Mouse (Mus musculus) hindbrain, embryonic 16.5 days (tissue): Measurements from ENCODE around the gene Ccnjl. TPM values are rescaled to one million over a fixed set of nuclear protein-coding genes. Genes with fewer than 3 reads are reported as not detected.
A peak's percentile ranks its signal among the peaks of the same experiment; 100 is the strongest.

Experiments
- ATAC-seq: fragments of 200-750 bp; cut with Nextera tagmentation; 2 replicates; pipeline ENCODE4 v1.8.0; 2017; ENCODE audit warnings: moderate TSS enrichment, moderate library complexity
- H3K27ac ChIP-seq: fragments of 300-500 bp; sonication (generic); 2 replicates; pipeline ENCODE4 v1.5.1; 2014; ENCODE audit warnings: low read depth, mild to moderate bottlenecking, control low read depth, low read length, moderate library complexity
- H3K27me3 ChIP-seq: fragments of 300-500 bp; sonication (generic); replicated peaks from 2 replicates; pipeline ENCODE4 v1.6.1; 2014; ENCODE audit warnings: low read length; ENCODE audit not compliant: control insufficient read depth, insufficient read depth
- H3K36me3 ChIP-seq: fragments of 300-500 bp; sonication (generic); 2 replicates; pipeline ENCODE4 v1.6.1; 2014; ENCODE audit warnings: mild to moderate bottlenecking, low read length, moderate library complexity, mixed read lengths; ENCODE audit not compliant: control insufficient read depth, insufficient read depth
- H3K4me1 ChIP-seq: fragments of 300-500 bp; sonication (generic); 2 replicates; pipeline ENCODE4 v1.6.1; 2014; ENCODE audit warnings: low read depth, low read length; ENCODE audit not compliant: control insufficient read depth, insufficient read depth
- H3K4me2 ChIP-seq: fragments of 300-500 bp; sonication (generic); 2 replicates; pipeline ENCODE4 v1.6.1; 2014; ENCODE audit warnings: mild to moderate bottlenecking, low read length, control low read depth, moderate library complexity
- H3K4me3 ChIP-seq: fragments of 300-500 bp; sonication (generic); 2 replicates; pipeline ENCODE4 v1.5.1; 2014; ENCODE audit warnings: mild to moderate bottlenecking, low read length, control low read depth, moderate library complexity
- H3K9ac ChIP-seq: fragments of 300-500 bp; sonication (generic); 2 replicates; pipeline ENCODE4 v1.6.1; 2014; ENCODE audit warnings: low read depth, mild to moderate bottlenecking, control low read depth, low read length, moderate library complexity
- H3K9me3 ChIP-seq: fragments of 300-500 bp; sonication (generic); 2 replicates; pipeline ENCODE4 v1.6.1; 2014; ENCODE audit warnings: mild to moderate bottlenecking, low read length, moderate library complexity; ENCODE audit not compliant: control insufficient read depth
- whole genome bisulfite sequencing: fragments of 180-500 bp; shearing (Covaris S2); extraction: QIAGEN DNeasy Blood & Tissue Kit; methylation state at CpG from one replicate; pipeline ENCODE4 v1.1.7; 2014; 5-methylcytosine and 5-hydroxymethylcytosine counted together
- polyA plus RNA-seq: library from polyadenylated mRNA; unstranded; fragments of >200 nt; fragmentation: Nextera tagmentation; extraction: Ambion mirVana; gene quantifications from 2 replicates; pipeline ENCODE4 v1.2.1, GENCODE M21; 2015

The Ccnjl gene
- polyA plus RNA-seq, 1 experiment from 2014 or later, result 7.1 TPM

DNA sequence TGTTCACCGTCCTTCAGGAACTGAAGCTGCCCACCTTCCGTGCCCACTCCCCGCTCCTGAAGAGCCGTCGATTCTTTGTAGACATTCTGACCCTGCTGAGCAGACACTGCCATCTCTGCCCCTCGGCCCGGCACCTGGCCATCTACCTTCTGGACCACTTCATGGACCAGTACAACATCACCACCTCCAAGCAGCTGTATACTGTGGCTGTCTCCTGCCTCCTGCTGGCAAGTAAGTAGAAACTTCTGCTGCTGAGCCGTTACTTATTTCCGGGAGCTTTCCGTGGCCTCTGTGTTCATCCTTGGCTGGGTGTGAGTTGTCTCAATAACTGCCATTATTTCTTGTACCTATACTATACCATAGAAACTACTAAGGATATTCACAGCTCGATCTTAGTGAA is 28.0 kb downstream of the Ccnjl start:
- Histone ChIP-seq H3K9me3 (no peaks in the 10 kb centered on the region), H3K27me3 (no peaks in the 10 kb centered on the region), H3K27ac (no peak overlapping the region), H3K4me2 (no peak overlapping the region), H3K9ac (no peak overlapping the region), H3K36me3 (no peaks in the 10 kb centered on the region; the same call in 1 of the 2 replicates), H3K4me3 (no peak overlapping the region), H3K4me1 (no peaks in the 10 kb centered on the region)
- WGBS, result 92% methylated on average over 11 of the region's 11 CpGs
- ATAC-seq, result no peak

DNA sequence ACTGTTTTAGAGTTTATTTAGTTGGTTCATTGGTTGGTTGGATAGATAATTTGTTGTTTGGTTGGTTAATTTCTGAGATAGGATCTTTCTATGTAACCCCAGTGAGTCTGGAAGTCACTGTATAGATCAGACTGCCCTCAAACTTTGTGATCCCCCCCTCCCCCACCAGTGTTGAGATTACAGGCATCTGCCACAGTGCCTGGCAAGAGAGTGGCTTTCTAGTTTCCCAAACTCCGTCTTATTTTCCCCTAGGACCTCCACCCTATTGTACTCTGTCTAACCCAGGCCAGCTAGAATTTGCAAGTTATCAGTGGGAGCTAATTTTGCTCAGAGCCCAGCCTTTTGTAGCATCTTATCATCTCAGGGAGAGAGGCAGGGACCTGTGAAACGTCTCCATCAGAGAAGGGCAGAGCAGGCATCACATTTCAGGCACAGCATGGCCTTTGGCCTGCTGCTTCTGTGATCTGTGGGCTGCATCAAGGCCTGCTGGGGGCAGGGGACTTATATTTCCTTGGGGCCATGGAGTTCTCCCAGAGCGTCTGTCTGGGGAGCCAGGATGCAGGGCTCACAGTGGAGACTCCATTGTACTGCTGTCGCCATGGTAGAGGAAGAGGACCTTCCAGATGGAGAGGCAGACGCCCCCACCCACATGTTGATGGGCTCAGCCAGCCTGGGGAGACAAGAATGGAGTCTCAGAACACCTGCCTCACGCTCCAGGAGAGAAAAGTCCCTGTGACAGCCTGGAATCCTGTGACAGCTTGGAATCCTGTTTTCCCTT is 31.1 kb downstream of the Ccnjl start:
- Histone ChIP-seq H3K27me3 (no peaks in the 10 kb centered on the region), H3K36me3 (no peaks in the 10 kb centered on the region; the same call in 1 of the 2 replicates), H3K27ac (no peak overlapping the region), H3K4me1 (peaks cover 3% of the 10 kb centered on the region; the same call in 1 of the 2 replicates), H3K4me3 (no peak overlapping the region), H3K4me2 (no peak overlapping the region), H3K9me3 (no peaks in the 10 kb centered on the region), H3K9ac (no peak overlapping the region)
- WGBS, result 9% methylated on average over 6 of the region's 6 CpGs
- peak; percentile 62 for ATAC-seq

DNA sequence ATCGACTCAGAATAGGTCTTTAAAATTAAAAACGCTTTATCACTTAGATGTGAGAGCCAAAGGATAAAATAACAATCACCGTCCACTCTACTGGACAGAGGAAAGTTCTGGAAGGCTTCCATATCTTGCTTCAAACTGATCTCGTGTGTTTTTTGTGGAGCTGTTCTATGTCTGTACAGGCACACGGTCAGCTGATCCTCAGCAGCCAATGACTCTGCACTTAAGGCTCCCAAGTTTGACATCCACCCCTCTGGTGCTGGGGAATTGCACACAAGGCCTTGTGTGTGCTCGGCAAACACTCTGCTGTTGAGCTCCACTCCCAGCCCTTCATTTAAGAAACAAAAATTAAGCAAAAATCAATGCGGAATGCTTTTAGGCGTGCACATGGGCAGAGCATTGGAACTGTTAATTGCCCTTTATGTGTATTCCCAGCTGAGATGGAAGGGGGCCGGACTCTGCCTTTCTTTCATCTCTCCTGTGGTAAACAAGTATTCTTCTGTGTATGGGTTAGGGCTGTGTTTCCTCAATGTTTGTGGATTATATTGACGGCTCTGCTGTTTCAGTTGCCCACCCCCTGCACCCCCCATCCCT is 35.2 kb downstream of the Ccnjl start:
- H3K36me3 ChIP-seq, result no peaks in the 10 kb centered on the region; the same call in 1 of the 2 replicates
- 55% methylated on average over 10 of the region's 10 CpGs for WGBS
- H3K9ac ChIP-seq, result no peak overlapping the region
- ATAC-seq, result no peak
- H3K4me2 ChIP-seq, result no peak overlapping the region
- H3K4me3 ChIP-seq, result no peak overlapping the region
- peaks cover 9% of the 10 kb centered on the region for H3K4me1 ChIP-seq
- H3K9me3 ChIP-seq, result no peaks in the 10 kb centered on the region
- no peaks in the 10 kb centered on the region for H3K27me3 ChIP-seq
- 0 out of 2 replicates have a peak overlapping the region, but pooled peaks have one; percentile 45 for H3K27ac ChIP-seq

DNA sequence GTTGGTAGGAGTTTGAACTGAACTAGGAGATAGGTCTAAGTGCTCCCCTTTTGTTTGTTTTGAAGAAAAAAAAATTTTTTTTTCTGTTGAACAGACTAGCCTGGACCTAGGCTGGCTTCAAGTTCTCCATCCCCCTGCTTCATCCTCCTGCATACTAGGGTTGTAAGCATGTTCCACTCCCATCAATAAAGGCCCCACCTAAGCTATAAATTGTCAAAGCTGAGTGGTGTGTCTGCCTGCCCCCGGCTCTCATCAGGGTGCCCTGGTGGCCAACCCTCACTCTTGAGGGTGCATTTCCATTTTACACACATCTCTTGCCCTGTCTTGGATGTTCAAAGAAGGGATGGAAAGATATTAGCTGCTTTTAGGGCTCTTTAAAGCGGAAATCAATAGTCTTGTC is 36.8 kb downstream of the Ccnjl start:
- no peak overlapping the region for H3K27ac ChIP-seq
- H3K9me3 ChIP-seq, result no peaks in the 10 kb centered on the region
- 55% methylated on average over 2 of the region's 2 CpGs for WGBS
- peaks cover 9% of the 10 kb centered on the region for H3K4me1 ChIP-seq
- H3K36me3 ChIP-seq, result no peaks in the 10 kb centered on the region
- no peak overlapping the region for H3K4me3 ChIP-seq
- H3K9ac ChIP-seq, result no peak overlapping the region
- ATAC-seq, result no peak
- no peak overlapping the region for H3K4me2 ChIP-seq
- H3K27me3 ChIP-seq, result no peaks in the 10 kb centered on the region

DNA sequence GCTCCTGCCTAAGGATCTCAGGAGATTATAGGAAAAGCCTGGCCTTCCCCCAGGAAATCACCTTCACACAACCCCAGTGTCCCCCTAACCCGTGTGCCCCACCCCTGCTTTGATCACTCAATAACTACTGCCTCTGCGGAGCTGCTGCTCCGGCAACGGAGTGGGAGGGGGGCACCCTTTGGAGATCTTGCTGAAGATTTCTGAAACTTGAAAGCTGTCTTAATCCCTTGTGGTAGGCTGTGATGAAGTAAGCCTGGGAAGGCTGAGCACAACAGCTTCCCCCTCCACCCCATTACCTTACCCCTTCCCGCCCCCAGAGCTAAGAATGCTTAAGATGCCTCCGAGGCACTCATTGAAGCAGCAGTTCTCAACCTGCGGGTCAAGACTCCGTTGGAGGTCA is 37.3 kb downstream of the Ccnjl start:
- Histone ChIP-seq H3K4me2 (no peak overlapping the region), H3K9me3 (no peaks in the 10 kb centered on the region), H3K27ac (no peak overlapping the region), H3K4me3 (no peak overlapping the region), H3K27me3 (no peaks in the 10 kb centered on the region), H3K9ac (no peak overlapping the region), H3K36me3 (no peaks in the 10 kb centered on the region), H3K4me1 (peaks cover 9% of the 10 kb centered on the region)
- no peak for ATAC-seq
- WGBS, result 18% methylated on average over 8 of the region's 8 CpGs

DNA sequence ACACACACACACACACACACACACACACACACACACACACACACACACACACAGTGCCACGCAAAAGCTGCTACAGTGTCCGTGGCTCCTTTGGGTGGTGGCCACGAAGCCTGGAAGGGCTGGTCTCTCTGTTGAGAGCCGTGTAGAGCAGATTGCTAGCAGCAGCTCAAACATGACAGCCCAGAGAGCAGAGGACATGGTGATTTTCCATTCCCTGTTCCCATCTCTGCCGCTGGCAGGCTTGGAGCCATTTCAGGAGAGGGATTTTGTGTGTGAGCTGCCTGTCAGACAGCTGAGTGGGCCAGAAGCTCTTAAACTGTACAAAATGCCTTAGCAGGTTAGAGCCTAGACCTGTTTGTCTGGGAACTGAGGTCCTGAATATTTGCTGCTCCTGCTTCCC is 38.1 kb downstream of the Ccnjl start:
- no peak for ATAC-seq
- Histone ChIP-seq H3K27me3 (no peaks in the 10 kb centered on the region), H3K9me3 (no peaks in the 10 kb centered on the region), H3K9ac (no peak overlapping the region), H3K4me1 (peaks cover 9% of the 10 kb centered on the region), H3K4me3 (no peak overlapping the region), H3K36me3 (no peaks in the 10 kb centered on the region), H3K4me2 (no peak overlapping the region), H3K27ac (no peak overlapping the region)
- WGBS, result 51% methylated on average over 5 of the region's 5 CpGs

DNA sequence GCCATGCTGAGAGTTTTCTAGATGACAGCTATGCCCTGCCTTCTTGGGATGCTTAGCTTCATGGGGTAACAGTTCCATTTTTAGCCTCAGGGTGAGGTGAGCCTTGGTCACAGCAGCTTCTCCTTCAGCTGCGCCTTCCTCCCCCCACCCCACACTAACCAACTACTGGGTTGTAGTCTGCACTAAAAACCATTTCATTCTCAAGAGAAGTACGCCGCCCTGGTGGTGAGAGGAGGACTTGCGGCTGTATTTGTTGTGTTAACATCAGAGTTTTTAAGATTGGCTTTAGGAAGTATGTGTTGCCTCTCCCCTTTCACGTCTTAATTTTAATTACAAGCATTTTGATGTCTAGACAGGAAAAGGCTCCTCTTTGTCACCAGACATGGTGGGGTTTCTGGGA is 39.7 kb downstream of the Ccnjl start:
- H3K27ac ChIP-seq, result no peak overlapping the region
- no peak overlapping the region for H3K9ac ChIP-seq
- no peaks in the 10 kb centered on the region for H3K9me3 ChIP-seq
- 71% methylated on average over 5 of the region's 5 CpGs for WGBS
- H3K4me2 ChIP-seq, result no peak overlapping the region
- H3K36me3 ChIP-seq, result no peaks in the 10 kb centered on the region
- peaks cover 9% of the 10 kb centered on the region for H3K4me1 ChIP-seq
- H3K27me3 ChIP-seq, result no peaks in the 10 kb centered on the region
- H3K4me3 ChIP-seq, result no peak overlapping the region
- ATAC-seq, result no peak

DNA sequence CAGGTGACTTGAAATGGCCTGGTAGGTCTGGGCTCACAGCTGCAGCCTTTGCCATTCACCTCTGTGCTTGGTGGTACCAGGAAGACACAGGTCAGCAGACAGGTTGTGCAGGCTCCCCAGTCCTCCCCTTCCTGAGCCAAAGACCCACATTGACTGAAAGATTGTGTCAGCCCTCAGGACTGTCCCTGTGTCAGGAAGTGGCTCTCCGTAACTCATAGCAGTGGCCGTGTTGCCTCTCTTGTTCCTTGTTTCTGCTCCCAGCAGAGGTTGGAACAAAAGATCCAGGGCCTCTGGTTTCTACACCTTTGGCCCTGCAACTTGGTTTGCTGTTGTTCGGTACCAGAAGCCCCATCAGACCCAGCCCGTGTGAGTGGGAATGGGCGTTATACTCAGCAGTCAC is 40.6 kb downstream of the Ccnjl start:
- WGBS, result 69% methylated on average over 5 of the region's 5 CpGs
- H3K27ac ChIP-seq, result no peak overlapping the region
- H3K9me3 ChIP-seq, result no peaks in the 10 kb centered on the region
- H3K4me2 ChIP-seq, result no peak overlapping the region
- ATAC-seq, result no peak
- H3K9ac ChIP-seq, result no peak overlapping the region
- H3K4me3 ChIP-seq, result no peak overlapping the region
- no peaks in the 10 kb centered on the region for H3K36me3 ChIP-seq
- H3K27me3 ChIP-seq, result no peaks in the 10 kb centered on the region
- H3K4me1 ChIP-seq, result peaks cover 6% of the 10 kb centered on the region

DNA sequence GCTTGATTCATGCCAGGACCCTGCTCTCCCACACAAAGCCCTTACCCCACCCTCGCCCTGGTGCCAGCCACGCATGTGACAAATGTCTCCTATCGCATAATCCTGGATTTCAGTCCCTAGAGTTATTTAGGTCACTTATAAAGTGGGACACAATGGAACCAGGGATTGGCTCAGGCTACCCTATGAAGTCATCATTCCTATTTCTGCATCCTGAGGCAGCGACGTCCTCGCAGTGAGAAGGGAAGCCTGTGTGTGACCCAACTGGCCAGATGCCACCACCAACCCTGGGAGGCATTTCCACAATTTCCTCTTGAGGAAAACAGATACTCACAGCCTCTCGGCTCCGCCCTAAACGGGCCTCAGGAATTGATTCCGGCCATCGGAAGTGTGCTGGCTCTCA is 41.0 kb downstream of the Ccnjl start:
- ATAC-seq, result 0 out of 2 replicates have a peak, but pooled peaks have one; percentile 40
- H3K4me2 ChIP-seq, result no peak overlapping the region
- H3K9ac ChIP-seq, result no peak overlapping the region
- H3K27ac ChIP-seq, result no peak overlapping the region
- no peaks in the 10 kb centered on the region for H3K27me3 ChIP-seq
- 56% methylated on average over 11 of the region's 11 CpGs for WGBS
- H3K4me3 ChIP-seq, result no peak overlapping the region
- no peaks in the 10 kb centered on the region for H3K9me3 ChIP-seq
- no peaks in the 10 kb centered on the region for H3K36me3 ChIP-seq
- H3K4me1 ChIP-seq, result peaks cover 6% of the 10 kb centered on the region
